Mouse (Mus musculus): ENCODE data around the gene AC140267.1. TPM values are rescaled to one million over a fixed set of nuclear protein-coding genes. Genes with fewer than 3 reads are reported as not detected.

Gene AC140267.1
- polyA plus RNA-seq, 1 experiment from 2014 or later = not detected

GRCm38 (mm10) chr15:80254207-80254606 lies 18.6 kb downstream of the AC140267.1 start:
- H3K4me3 ChIP-seq (ENCODE audit: low read depth, low read length) = peak overlapping the region; percentile 100
- no peaks in the 10 kb centered on the region for H3K9me3 ChIP-seq (ENCODE audit: control insufficient read depth)
- H3K27ac ChIP-seq (ENCODE audit: low read depth, low read length) = peak overlapping the region; percentile 100
- H3K4me1 ChIP-seq (replicated peaks; ENCODE audit: control insufficient read depth, insufficient read depth, low read length) = peaks cover 21% of the 10 kb centered on the region
- no peak for TF ChIP-seq CTCF (IDR thresholded peaks at IDR 0.05; ENCODE audit: low read depth)
- ATAC-seq = no peak
- peak overlapping the region; percentile 100 for H3K9ac ChIP-seq (ENCODE audit: low read depth, low read length)
- H3K4me2 ChIP-seq (replicated peaks; ENCODE audit: low read depth) = peak overlapping the region; percentile 96
- WGBS = 19% methylated on average over 6 of the region's 6 CpGs
- no peaks in the 10 kb centered on the region for H3K27me3 ChIP-seq (replicated peaks; ENCODE audit: control insufficient read depth, insufficient read depth, low read length)
- H3K36me3 ChIP-seq (ENCODE audit: control insufficient read depth, insufficient read depth) = peaks cover 45% of the 10 kb centered on the region

DNA sequence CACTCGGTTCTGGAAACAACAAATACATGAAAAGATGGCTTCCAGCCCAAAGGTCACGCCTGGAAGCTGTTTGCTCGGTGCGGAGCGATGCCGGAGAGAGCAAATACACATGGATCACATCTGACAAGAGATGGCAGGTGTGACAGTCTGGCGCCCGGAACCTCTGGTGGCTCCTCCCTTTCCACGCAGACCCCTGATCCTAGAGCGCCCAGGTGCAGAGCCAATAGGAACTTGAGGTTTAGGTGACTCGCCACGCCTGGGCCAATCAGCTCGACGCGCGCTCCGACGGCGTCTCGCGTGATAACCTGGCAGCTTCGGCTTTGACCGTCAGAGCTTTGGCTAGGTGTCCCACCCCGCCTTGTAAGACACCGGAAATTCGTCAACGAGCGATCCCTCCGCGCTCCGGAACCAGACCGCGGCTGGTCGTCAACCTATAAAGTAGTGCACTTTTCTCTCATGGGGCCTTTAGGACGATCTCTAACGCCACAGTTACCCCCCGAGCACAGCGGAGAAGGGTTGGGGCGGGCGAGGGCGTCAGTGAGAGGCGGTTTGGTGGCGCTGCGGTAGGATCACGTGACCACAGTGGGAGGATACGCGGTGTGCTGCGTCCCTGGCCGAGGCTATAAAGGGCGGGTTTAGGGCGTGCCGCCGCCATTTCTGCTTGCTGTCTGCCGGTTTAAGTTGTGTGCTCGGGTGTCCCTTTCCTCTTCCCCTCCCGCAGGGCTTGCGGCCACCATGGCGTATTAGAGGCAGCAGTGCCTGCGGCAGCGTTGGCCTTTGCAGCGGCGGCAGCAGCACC lies 19.4 kb downstream of the AC140267.1 start, which contains the start of gene Atf4:
Gene Atf4, plus strand, starts transcription at position 338 of the 799 bp plus-strand sequence.
- H3K4me3 ChIP-seq (ENCODE audit: low read depth, low read length) = peak within 1 kb of the TSS; percentile 100
- TF ChIP-seq CTCF (IDR thresholded peaks at IDR 0.05; ENCODE audit: low read depth) = no peak
- no peaks in the 10 kb centered on the region for H3K9me3 ChIP-seq (ENCODE audit: control insufficient read depth)
- peak; percentile 89 for ATAC-seq
- H3K27me3 ChIP-seq (replicated peaks; ENCODE audit: control insufficient read depth, insufficient read depth, low read length) = no peaks in the 10 kb centered on the region
- peaks cover 41% of the 10 kb centered on the region for H3K36me3 ChIP-seq (ENCODE audit: control insufficient read depth, insufficient read depth)
- under 1% methylated on average over 62 of the region's 62 CpGs for WGBS
- peak within 1 kb of the TSS; percentile 96 for H3K4me2 ChIP-seq (replicated peaks; ENCODE audit: low read depth)
- peak within 1 kb of the TSS; percentile 100 for H3K27ac ChIP-seq (ENCODE audit: low read depth, low read length)
- H3K4me1 ChIP-seq (replicated peaks; ENCODE audit: control insufficient read depth, insufficient read depth, low read length) = peaks cover 21% of the 10 kb centered on the region
- peak within 1 kb of the TSS; percentile 100 for H3K9ac ChIP-seq (ENCODE audit: low read depth, low read length)

DNA sequence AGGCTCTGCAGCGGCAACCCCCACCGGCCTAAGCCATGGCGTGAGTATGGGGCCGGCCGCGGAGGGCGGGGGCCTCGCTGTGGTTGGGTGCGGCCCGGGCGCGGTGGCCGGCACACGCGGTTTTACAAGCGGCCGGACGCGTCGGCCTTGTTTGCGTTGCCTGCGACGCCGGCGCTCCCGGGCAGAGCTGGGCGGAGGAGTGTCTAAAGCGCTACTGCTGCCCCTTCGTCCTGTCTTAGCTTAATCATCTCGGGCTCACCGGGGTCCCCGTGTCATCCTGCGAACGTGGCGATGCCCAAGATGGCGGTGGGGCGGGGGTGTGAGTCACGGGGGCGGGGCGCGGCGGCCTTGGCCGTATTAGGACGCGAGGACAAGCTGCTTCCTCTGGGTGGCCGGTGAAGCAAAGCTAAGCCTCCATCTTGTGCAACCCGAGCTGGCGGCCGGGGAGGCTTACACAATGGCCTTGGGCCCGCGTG lies 20.0 kb downstream of the AC140267.1 start:
- peaks cover 37% of the 10 kb centered on the region for H3K36me3 ChIP-seq (ENCODE audit: control insufficient read depth, insufficient read depth)
- peaks cover 21% of the 10 kb centered on the region for H3K4me1 ChIP-seq (replicated peaks; ENCODE audit: control insufficient read depth, insufficient read depth, low read length)
- ATAC-seq = peak; percentile 39
- no peaks in the 10 kb centered on the region for H3K9me3 ChIP-seq (ENCODE audit: control insufficient read depth)
- peak overlapping the region; percentile 100 for H3K9ac ChIP-seq (ENCODE audit: low read depth, low read length)
- peak overlapping the region; percentile 96 for H3K4me2 ChIP-seq (replicated peaks; ENCODE audit: low read depth)
- TF ChIP-seq CTCF (IDR thresholded peaks at IDR 0.05; ENCODE audit: low read depth) = 0 out of 2 replicates have a peak, but pooled peaks have one; percentile 2
- under 1% methylated on average over 51 of the region's 51 CpGs for WGBS
- peak overlapping the region; percentile 100 for H3K27ac ChIP-seq (ENCODE audit: low read depth, low read length)
- peak overlapping the region; percentile 100 for H3K4me3 ChIP-seq (ENCODE audit: low read depth, low read length)
- no peaks in the 10 kb centered on the region for H3K27me3 ChIP-seq (replicated peaks; ENCODE audit: control insufficient read depth, insufficient read depth, low read length)

- Histone ChIP-seq H3K9ac (ENCODE audit: low read depth, low read length) (peak overlapping the region; percentile 100), H3K4me2 (replicated peaks; ENCODE audit: low read depth) (peak overlapping the region; percentile 96), H3K36me3 (ENCODE audit: control insufficient read depth, insufficient read depth) (peaks cover 33% of the 10 kb centered on the region), H3K27me3 (replicated peaks; ENCODE audit: control insufficient read depth, insufficient read depth, low read length) (no peaks in the 10 kb centered on the region), H3K9me3 (ENCODE audit: control insufficient read depth) (no peaks in the 10 kb centered on the region), H3K4me1 (replicated peaks; ENCODE audit: control insufficient read depth, insufficient read depth, low read length) (peaks cover 18% of the 10 kb centered on the region), H3K27ac (ENCODE audit: low read depth, low read length) (peak overlapping the region; percentile 100), H3K4me3 (ENCODE audit: low read depth, low read length) (peak overlapping the region; percentile 100)
- WGBS = 3% methylated on average over 16 of the region's 16 CpGs
- no peak for ATAC-seq
- no peak for TF ChIP-seq CTCF (IDR thresholded peaks at IDR 0.05; ENCODE audit: low read depth)
Measured at GRCm38 (mm10) chr15:80256242-80256641, 20.6 kb downstream of the AC140267.1 start.

- peaks cover 12% of the 10 kb centered on the region for H3K4me1 ChIP-seq (replicated peaks; ENCODE audit: control insufficient read depth, insufficient read depth, low read length)
- peak overlapping the region; percentile 100 for H3K27ac ChIP-seq (ENCODE audit: low read depth, low read length)
- H3K4me2 ChIP-seq (replicated peaks; ENCODE audit: low read depth) = peak overlapping the region; percentile 96
- peaks cover 27% of the 10 kb centered on the region for H3K36me3 ChIP-seq (ENCODE audit: control insufficient read depth, insufficient read depth)
- no peak for TF ChIP-seq CTCF (IDR thresholded peaks at IDR 0.05; ENCODE audit: low read depth)
- H3K9ac ChIP-seq (ENCODE audit: low read depth, low read length) = peak overlapping the region; percentile 100; the same call in 1 of the 2 replicates
- H3K4me3 ChIP-seq (ENCODE audit: low read depth, low read length) = peak overlapping the region; percentile 100
- WGBS = 33% methylated on average over 12 of the region's 12 CpGs
- no peaks in the 10 kb centered on the region for H3K27me3 ChIP-seq (replicated peaks; ENCODE audit: control insufficient read depth, insufficient read depth, low read length)
- ATAC-seq = no peak
- no peaks in the 10 kb centered on the region for H3K9me3 ChIP-seq (ENCODE audit: control insufficient read depth)
Measured at GRCm38 (mm10) chr15:80256656-80257601, 21.3 kb downstream of the AC140267.1 start.
